8 mouse cellular contexts compared by ENCODE assay signal in genomic region chr7:17027588-17028343, GRCm38 (mm10). TPM values are rescaled to one million over a fixed set of nuclear protein-coding genes. Genes with fewer than 3 reads are reported as not detected.
DNase-seq lines count a peak whose midpoint lies in the region; ATAC-seq lines count a peak whose summit lies in the region.

Gene Ppp5c (minus strand): TSS chr7:17027924.

- H3K36me3 ChIP-seq in hindbrain, embryonic 15.5 days: no peaks in the 10 kb centered on the region

- peak; percentile 88 for ATAC-seq in hindbrain, embryonic 15.5 days (ENCODE audit: low FRiP score, low read depth)

- peak within 1 kb of the TSS; percentile 77 for H3K27ac ChIP-seq in hindbrain, embryonic 15.5 days (replicated peaks)

- peak within 1 kb of the TSS; percentile 95 for H3K9ac ChIP-seq in hindbrain, embryonic 15.5 days

- H3K4me3 ChIP-seq in hindbrain, embryonic 15.5 days: peak within 1 kb of the TSS; percentile 95

- peak; percentile 93 for DNase-seq in R1 (ENCODE audit: low read depth, low spot score)
- peak; percentile 94 for DNase-seq in cerebellum, postnatal 25 days
- peak; percentile 84 to 88 for DNase-seq in frontal cortex, postnatal 36 days (ENCODE audit: low spot score in 2 of 2)
- DNase-seq in left cerebral cortex, adult 11 months (ENCODE audit: low spot score): peak; percentile 74
- DNase-seq in lung, postnatal 4 days: peak; percentile 94 to 97
- DNase-seq in retina, postnatal 7 days (ENCODE audit: low read depth, low spot score): peak; percentile 78
- DNase-seq in urinary bladder, adult 2 months (ENCODE audit: low spot score): peak; percentile 88

- peak within 1 kb of the TSS; percentile 81 for H3K4me2 ChIP-seq in hindbrain, embryonic 15.5 days

- WGBS in hindbrain, embryonic 15.5 days: under 1% methylated on average over 53 of the region's 58 CpGs

- H3K27me3 ChIP-seq in hindbrain, embryonic 15.5 days: no peaks in the 10 kb centered on the region

- H3K4me1 ChIP-seq in hindbrain, embryonic 15.5 days (replicated peaks): peaks cover 37% of the 10 kb centered on the region

- H3K9me3 ChIP-seq in hindbrain, embryonic 15.5 days: no peaks in the 10 kb centered on the region

RNA-seq across cellular contexts. Expression of gene Ppp5c, which starts in this region (rescaled TPM):
- polyA plus RNA-seq in hindbrain, embryonic 15.5 days (2015; fragmentation: Nextera tagmentation; extraction: Ambion mirVana): 125 and 136 TPM in 2 replicates
- polyA plus RNA-seq in urinary bladder, adult 2 months (2012; rRNA removed): 104 and 116 TPM in 2 replicates

Comparison
In these comparisons a context has a peak if more than half of its experiments do, and no peak if none do; other contexts are left out.
1. Peak in every context shown above with its lines: DNase-seq, ATAC-seq, H3K4me3 ChIP-seq and H3K27ac ChIP-seq.